Mouse (Mus musculus) midbrain, embryonic 11.5 days (tissue): ENCODE results near the gene Foxj3. TPM values are rescaled to one million over a fixed set of nuclear protein-coding genes. Genes with fewer than 3 reads are reported as not detected.

Source experiments
- ATAC-seq: fragments of 200-750 bp; cut with Nextera tagmentation; 2 replicates; pipeline ENCODE4 v1.8.0; 2017; ENCODE audit warnings: moderate TSS enrichment, moderate library complexity; ENCODE audit not compliant: low FRiP score
- DNase-seq: peaks from one replicate; pipeline ENCODE4 v3.0.0; 2015; ENCODE audit warnings: low spot score; ENCODE audit errors: missing footprints
- H3K27ac ChIP-seq: fragments of 300-500 bp; sonication (generic); 2 replicates; pipeline ENCODE4 v1.5.1; 2014; ENCODE audit warnings: low read depth, low read length
- H3K27me3 ChIP-seq: fragments of 300-500 bp; sonication (generic); 2 replicates; pipeline ENCODE4 v1.6.1; 2014; ENCODE audit warnings: mild to moderate bottlenecking, low read length, moderate library complexity, mixed read lengths; ENCODE audit not compliant: control insufficient read depth, insufficient read depth
- H3K36me3 ChIP-seq: fragments of 300-500 bp; sonication (generic); 2 replicates; pipeline ENCODE4 v1.6.1; 2014; ENCODE audit warnings: mild to moderate bottlenecking, low read length, moderate library complexity, mixed read lengths; ENCODE audit not compliant: control insufficient read depth, insufficient read depth
- H3K4me1 ChIP-seq: fragments of 300-500 bp; sonication (generic); 2 replicates; pipeline ENCODE4 v1.6.1; 2014; ENCODE audit warnings: low read length; ENCODE audit not compliant: control insufficient read depth, insufficient read depth
- H3K4me2 ChIP-seq: fragments of 300-500 bp; sonication (generic); 2 replicates; pipeline ENCODE4 v1.6.1; 2014; ENCODE audit warnings: mild to moderate bottlenecking, moderate library complexity
- H3K4me3 ChIP-seq: fragments of 300-500 bp; sonication (generic); 2 replicates; pipeline ENCODE4 v1.5.1; 2014; ENCODE audit warnings: low read depth, low read length
- H3K9ac ChIP-seq: fragments of 300-500 bp; sonication (generic); 2 replicates; pipeline ENCODE4 v1.6.1; 2014; ENCODE audit warnings: low read length
- H3K9me3 ChIP-seq: fragments of 300-500 bp; sonication (generic); 2 replicates; pipeline ENCODE4 v1.6.1; 2016; ENCODE audit warnings: low read length; ENCODE audit not compliant: control insufficient read depth
- WGBS: fragments of 180-500 bp; shearing (Covaris S2); extraction: QIAGEN DNeasy Blood & Tissue Kit; methylation state at CpG from one replicate; pipeline ENCODE4 v1.1.7; 2014; 5-methylcytosine and 5-hydroxymethylcytosine counted together
- polyA plus RNA-seq: library from polyadenylated mRNA; unstranded; fragments of >200 nt; fragmentation: Nextera tagmentation; extraction: Ambion mirVana; gene quantifications from 2 replicates; pipeline ENCODE4 v1.2.1, GENCODE M21; 2014

The Foxj3 gene
- polyA plus RNA-seq, 1 experiment from 2014 or later = 20.0 TPM

- no peak overlapping the region for H3K27ac ChIP-seq
- no peak overlapping the region for H3K9ac ChIP-seq
- H3K4me2 ChIP-seq = no peak overlapping the region
- H3K4me3 ChIP-seq = no peak overlapping the region
- H3K4me1 ChIP-seq = no peaks in the 10 kb centered on the region
- no peaks in the 10 kb centered on the region for H3K9me3 ChIP-seq
- no peaks in the 10 kb centered on the region for H3K27me3 ChIP-seq
- ATAC-seq (no peak), DNase-seq (peak; percentile 81)
- H3K36me3 ChIP-seq = no peaks in the 10 kb centered on the region
- 86% methylated on average over 1 of the region's 1 CpGs for WGBS
Measured at GRCm38 (mm10) chr4:119524010-119524409, 12.8 kb upstream of the Foxj3 start.

- Histone ChIP-seq H3K36me3 (no peaks in the 10 kb centered on the region), H3K4me2 (no peak overlapping the region), H3K4me1 (no peaks in the 10 kb centered on the region), H3K4me3 (no peak overlapping the region), H3K9ac (no peak overlapping the region), H3K27me3 (no peaks in the 10 kb centered on the region), H3K9me3 (no peaks in the 10 kb centered on the region), H3K27ac (no peak overlapping the region)
- ATAC-seq (no peak), DNase-seq (peak; percentile 54)
- 87% methylated on average over 2 of the region's 2 CpGs for WGBS
Measured at GRCm38 (mm10) chr4:119524466-119524865, 12.3 kb upstream of the Foxj3 start.

GRCm38 (mm10) chr4:119526329-119526845 lies 10.4 kb upstream of the Foxj3 start:
- DNase-seq (no peak), ATAC-seq (no peak)
- Histone ChIP-seq H3K9me3 (no peaks in the 10 kb centered on the region), H3K4me3 (no peak overlapping the region), H3K36me3 (no peaks in the 10 kb centered on the region), H3K27me3 (no peaks in the 10 kb centered on the region), H3K9ac (no peak overlapping the region), H3K27ac (no peak overlapping the region), H3K4me1 (no peaks in the 10 kb centered on the region), H3K4me2 (no peak overlapping the region)

- WGBS = 70% methylated on average over 2 of the region's 2 CpGs
- no peak overlapping the region for H3K4me2 ChIP-seq
- no peaks in the 10 kb centered on the region for H3K9me3 ChIP-seq
- DNase-seq (peak; percentile 39), ATAC-seq (no peak)
- no peak overlapping the region for H3K9ac ChIP-seq
- H3K4me1 ChIP-seq = peaks cover 2% of the 10 kb centered on the region; the same call in 1 of the 2 replicates
- H3K36me3 ChIP-seq = no peaks in the 10 kb centered on the region
- H3K4me3 ChIP-seq = no peak overlapping the region
- no peak overlapping the region for H3K27ac ChIP-seq
- no peaks in the 10 kb centered on the region for H3K27me3 ChIP-seq
Measured at GRCm38 (mm10) chr4:119531813-119532212, 5.0 kb upstream of the Foxj3 start.

- H3K4me3 ChIP-seq = no peak overlapping the region
- no peaks in the 10 kb centered on the region for H3K36me3 ChIP-seq
- H3K27me3 ChIP-seq = no peaks in the 10 kb centered on the region
- H3K9me3 ChIP-seq = no peaks in the 10 kb centered on the region
- no peak overlapping the region for H3K4me2 ChIP-seq
- no peak for DNase-seq
- H3K9ac ChIP-seq = no peak overlapping the region
- no peak for ATAC-seq
- H3K27ac ChIP-seq = no peak overlapping the region
- 54% methylated on average over 4 of the region's 4 CpGs for WGBS
- H3K4me1 ChIP-seq = peaks cover 5% of the 10 kb centered on the region
Measured at GRCm38 (mm10) chr4:119535103-119535502, 1.7 kb upstream of the Foxj3 start.

- H3K4me3 ChIP-seq = no peak overlapping the region
- 72% methylated on average over 4 of the region's 4 CpGs for WGBS
- no peaks in the 10 kb centered on the region for H3K36me3 ChIP-seq
- DNase-seq (peak; percentile 75), ATAC-seq (no peak)
- H3K4me1 ChIP-seq = peaks cover 15% of the 10 kb centered on the region
- no peaks in the 10 kb centered on the region for H3K9me3 ChIP-seq
- no peak overlapping the region for H3K27ac ChIP-seq
- H3K9ac ChIP-seq = no peak overlapping the region
- no peak overlapping the region for H3K4me2 ChIP-seq
- H3K27me3 ChIP-seq = no peaks in the 10 kb centered on the region
Measured at GRCm38 (mm10) chr4:119537436-119537835, 632 bp downstream of the Foxj3 start.

GRCm38 (mm10) chr4:119539031-119539824 lies 2.4 kb downstream of the Foxj3 start, which contains the start of gene Frg2f1:
Gene Frg2f1 (minus strand): TSS chr4:119539529.
- Histone ChIP-seq H3K9ac (peak within 1 kb of the TSS; percentile 91), H3K9me3 (no peaks in the 10 kb centered on the region), H3K27me3 (no peaks in the 10 kb centered on the region), H3K36me3 (no peaks in the 10 kb centered on the region), H3K4me3 (peak within 1 kb of the TSS; percentile 92), H3K4me2 (peak within 1 kb of the TSS; percentile 85), H3K27ac (peak within 1 kb of the TSS; percentile 92), H3K4me1 (peaks cover 15% of the 10 kb centered on the region)
- DNase-seq (peak; percentile 99), ATAC-seq (peak; percentile 93)
- WGBS = under 1% methylated on average over 55 of the region's 85 CpGs

GRCm38 (mm10) chr4:119539836-119540532 lies 3.2 kb downstream of the Foxj3 start:
- under 1% methylated on average over 47 of the region's 76 CpGs for WGBS
- ATAC-seq (peak; percentile 90), DNase-seq (no peak)
- Histone ChIP-seq H3K27me3 (no peaks in the 10 kb centered on the region), H3K9me3 (no peaks in the 10 kb centered on the region), H3K27ac (peak overlapping the region; percentile 92), H3K9ac (peak overlapping the region; percentile 91), H3K4me2 (peak overlapping the region; percentile 85), H3K36me3 (no peaks in the 10 kb centered on the region), H3K4me1 (peaks cover 15% of the 10 kb centered on the region), H3K4me3 (peak overlapping the region; percentile 92)

- Histone ChIP-seq H3K9ac (peak overlapping the region; percentile 91), H3K36me3 (no peaks in the 10 kb centered on the region), H3K27me3 (no peaks in the 10 kb centered on the region), H3K9me3 (no peaks in the 10 kb centered on the region), H3K4me2 (peak overlapping the region; percentile 85), H3K4me3 (peak overlapping the region; percentile 92), H3K4me1 (peaks cover 13% of the 10 kb centered on the region), H3K27ac (no peak overlapping the region; the same call in 1 of the 2 replicates)
- DNase-seq (peak; percentile 91), ATAC-seq (no peak)
- WGBS = 7% methylated on average over 10 of the region's 10 CpGs
Measured at GRCm38 (mm10) chr4:119540533-119540890, 3.7 kb downstream of the Foxj3 start.
